Mouse (Mus musculus) liver, adult 2 months (tissue): Measurements from ENCODE around the gene Cdk12.

Experiments
- CTCF ChIP-seq: fragments of 200-500 bp; IDR thresholded peaks from 2 replicates; pipeline ENCODE4 v1.5.1; 2011; ENCODE audit warnings: low read depth, low read length, control low read depth
- POLR2A ChIP-seq: fragments of 200-500 bp; IDR thresholded peaks from 2 replicates; pipeline ENCODE4 v1.6.1; 2011; ENCODE audit warnings: low read length, control low read depth; ENCODE audit not compliant: insufficient read depth; ENCODE audit errors: extremely low read depth

DNA sequence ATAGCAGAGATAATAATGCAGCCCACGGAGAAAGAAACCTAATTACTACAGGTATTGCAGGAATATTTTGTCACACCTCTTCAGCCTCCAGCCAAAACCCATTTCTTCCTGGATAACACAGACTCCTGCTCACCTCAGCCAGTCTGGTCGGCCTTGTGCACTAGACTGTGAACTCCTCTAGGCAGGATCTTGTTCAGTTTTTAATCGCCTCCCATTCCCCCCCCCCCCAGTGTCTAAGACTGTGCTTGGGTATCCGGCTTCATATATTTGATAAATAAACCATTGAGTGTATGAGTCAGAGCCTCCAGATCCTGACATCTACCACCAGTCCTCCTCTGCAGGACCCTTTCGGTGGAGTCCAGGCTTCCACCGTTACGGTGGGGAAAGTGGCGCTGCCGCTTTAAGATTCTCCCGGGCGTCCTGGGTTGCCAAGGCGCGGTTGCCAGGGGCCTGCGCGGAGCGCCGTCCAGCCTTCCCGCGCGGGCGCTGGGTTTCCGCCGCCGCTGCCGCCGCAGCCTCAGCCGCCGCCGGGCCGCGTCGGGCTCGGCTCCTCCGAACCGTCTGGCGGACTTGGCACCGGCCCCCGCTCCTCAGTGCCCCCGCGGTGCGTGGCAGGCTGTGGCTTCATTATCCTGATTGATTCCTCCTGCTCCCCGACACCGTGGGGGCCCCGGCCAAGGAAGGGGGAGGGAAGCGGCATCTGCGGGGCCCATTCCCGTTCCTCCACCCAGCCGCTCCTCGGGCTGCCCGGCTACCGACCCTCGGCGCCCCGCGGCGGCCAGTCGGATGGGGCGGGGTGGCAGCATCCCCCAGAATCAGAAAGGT, 91.5 kb downstream of the Cdk12 start:
- no peak for TF ChIP-seq CTCF
- no peak for TF ChIP-seq POLR2A
